Mouse (Mus musculus): ENCODE results near the gene Clnk.
"Not testable (repeated sequence)": the region's sequence is repeated elsewhere in the genome, so short reads cannot be mapped to it uniquely, and the experiment has no call there.

Gene Clnk

GRCm38 (mm10) chr5:38876622-38877021, at the start of gene Clnk:
Gene Clnk (minus strand): TSS chr5:38876812.
- no peak for DNase-seq (ENCODE audit: low spot score in 2 of 2)

GRCm38 (mm10) chr5:38905271-38905670, 28.7 kb upstream of the Clnk start:
- no peak for DNase-seq (ENCODE audit: low spot score in 2 of 2)

- DNase-seq (ENCODE audit: low spot score in 2 of 2) = no peak
Observed at GRCm38 (mm10) chr5:38904528-38905044, 28.0 kb upstream of the Clnk start.

- no peak for DNase-seq (ENCODE audit: low spot score in 2 of 2)
Observed at GRCm38 (mm10) chr5:38902889-38903288, 26.3 kb upstream of the Clnk start.

GRCm38 (mm10) chr5:38899051-38899450, 22.4 kb upstream of the Clnk start:
- DNase-seq (ENCODE audit: low spot score in 2 of 2) = no peak

GRCm38 (mm10) chr5:38888646-38889045, 12.0 kb upstream of the Clnk start:
- no peak for DNase-seq (ENCODE audit: low spot score in 2 of 2)

- DNase-seq (ENCODE audit: low spot score in 2 of 2) = no peak
Observed at GRCm38 (mm10) chr5:38886623-38887275, 10.1 kb upstream of the Clnk start.

- DNase-seq (ENCODE audit: low spot score in 2 of 2) = not testable (repeated sequence)
Observed at GRCm38 (mm10) chr5:38882635-38883034, 6.0 kb upstream of the Clnk start.

- DNase-seq (ENCODE audit: low spot score in 2 of 2) = no peak
Observed at GRCm38 (mm10) chr5:38881728-38882620, 5.4 kb upstream of the Clnk start.

- DNase-seq (ENCODE audit: low spot score in 2 of 2) = no peak
Observed at GRCm38 (mm10) chr5:38881416-38881727, 4.8 kb upstream of the Clnk start.

GRCm38 (mm10) chr5:38879989-38880706, 3.5 kb upstream of the Clnk start:
- DNase-seq (ENCODE audit: low spot score in 2 of 2) = no peak

- DNase-seq (ENCODE audit: low spot score in 2 of 2) = no peak
Observed at GRCm38 (mm10) chr5:38875403-38875802, 1.2 kb downstream of the Clnk start.

GRCm38 (mm10) chr5:38874931-38875330, 1.7 kb downstream of the Clnk start:
- no peak for DNase-seq (ENCODE audit: low spot score in 2 of 2)

- DNase-seq (ENCODE audit: low spot score in 2 of 2) = no peak
Observed at GRCm38 (mm10) chr5:38872906-38873305, 3.7 kb downstream of the Clnk start.

- no peak for DNase-seq (ENCODE audit: low spot score in 2 of 2)
Observed at GRCm38 (mm10) chr5:38871591-38871990, 5.0 kb downstream of the Clnk start.

- DNase-seq (ENCODE audit: low spot score in 2 of 2) = no peak
Observed at GRCm38 (mm10) chr5:38870485-38870884, 6.1 kb downstream of the Clnk start.

- DNase-seq (ENCODE audit: low spot score in 2 of 2) = no peak
Observed at GRCm38 (mm10) chr5:38869976-38870375, 6.6 kb downstream of the Clnk start.

- no peak for DNase-seq (ENCODE audit: low spot score in 2 of 2)
Observed at GRCm38 (mm10) chr5:38864624-38865023, 12.0 kb downstream of the Clnk start.

- no peak for DNase-seq (ENCODE audit: low spot score in 2 of 2)
Observed at GRCm38 (mm10) chr5:38863029-38863428, 13.6 kb downstream of the Clnk start.

- DNase-seq (ENCODE audit: low spot score in 2 of 2) = no peak
Observed at GRCm38 (mm10) chr5:38862288-38862985, 14.2 kb downstream of the Clnk start.

- DNase-seq (ENCODE audit: low spot score in 2 of 2) = no peak
Observed at GRCm38 (mm10) chr5:38858015-38858721, 18.4 kb downstream of the Clnk start.
